Mouse (Mus musculus): ENCODE measurements around the gene M1ap. TPM values are rescaled to one million over a fixed set of nuclear protein-coding genes. Genes with fewer than 3 reads are reported as not detected.

The M1ap gene
- total and polyA plus RNA-seq, 2 experiments = 0.17 TPM; not detected in 1

DNA sequence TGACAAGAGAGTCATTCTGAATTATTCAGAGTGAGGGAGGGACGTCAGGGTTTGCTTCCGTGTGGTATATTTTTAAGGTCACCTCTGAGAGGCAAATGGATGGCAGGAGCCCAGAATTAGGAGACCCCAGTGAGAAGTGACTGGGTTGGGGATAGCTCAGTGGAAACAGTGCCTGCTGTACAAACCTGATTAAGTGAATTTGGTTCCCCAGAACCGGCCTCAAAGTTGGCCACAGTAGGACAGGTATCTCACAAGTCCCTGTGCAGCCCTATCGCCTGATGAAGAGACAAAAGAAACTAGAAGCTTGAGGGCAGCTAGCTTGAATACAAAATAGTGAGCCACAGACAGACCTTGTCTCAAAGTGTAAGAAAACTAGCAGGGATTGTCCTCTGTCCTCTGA lies 30.2 kb upstream of the M1ap start:
- Histone ChIP-seq H3K4me3 (ENCODE audit: insufficient read depth, low read depth, low read length) (no peak overlapping the region), H3K36me3 (ENCODE audit: control insufficient read depth, insufficient read depth, low read length) (no peaks in the 10 kb centered on the region), H3K27ac (replicated peaks; ENCODE audit: insufficient read depth, low read depth, low read length) (no peak overlapping the region), H3K79me2 (ENCODE audit: control insufficient read depth, insufficient read depth, low read length) (no peaks in the 10 kb centered on the region), H3K4me1 (ENCODE audit: control insufficient read depth, insufficient read depth, low read length) (no peaks in the 10 kb centered on the region), H3K9ac (ENCODE audit: low read depth, low read length) (no peak overlapping the region), H3K27me3 (ENCODE audit: control insufficient read depth, insufficient read depth, low read length) (no peaks in the 10 kb centered on the region)
- WGBS = 89% methylated on average over 4 of the region's 4 CpGs
- no peak for TF ChIP-seq POLR2A (IDR thresholded peaks at IDR 0.05; ENCODE audit: extremely low read depth, insufficient read depth, low read length)
- TF ChIP-seq CTCF (IDR thresholded peaks at IDR 0.05; ENCODE audit: low read depth, low read length) = no peak
- no peak for DNase-seq (ENCODE audit: extremely low read depth, low read depth, low spot score)

- H3K4me3 ChIP-seq (ENCODE audit: insufficient read depth, low read depth, low read length) = no peak overlapping the region
- H3K27ac ChIP-seq (replicated peaks; ENCODE audit: insufficient read depth, low read depth, low read length) = no peak overlapping the region
- WGBS = 78% methylated on average over 26 of the region's 26 CpGs
- TF ChIP-seq POLR2A (IDR thresholded peaks at IDR 0.05; ENCODE audit: extremely low read depth, insufficient read depth, low read length) (no peak), CTCF (IDR thresholded peaks at IDR 0.05; ENCODE audit: low read depth, low read length) (no peak)
- no peaks in the 10 kb centered on the region for H3K79me2 ChIP-seq (ENCODE audit: control insufficient read depth, insufficient read depth, low read length)
- H3K36me3 ChIP-seq (ENCODE audit: control insufficient read depth, insufficient read depth, low read length) = no peaks in the 10 kb centered on the region
- no peak for DNase-seq (ENCODE audit: extremely low read depth, low read depth, low spot score)
- H3K27me3 ChIP-seq (ENCODE audit: control insufficient read depth, insufficient read depth, low read length) = no peaks in the 10 kb centered on the region
- no peaks in the 10 kb centered on the region for H3K4me1 ChIP-seq (ENCODE audit: control insufficient read depth, insufficient read depth, low read length)
- H3K9ac ChIP-seq (ENCODE audit: low read depth, low read length) = no peak overlapping the region
These were observed 29.5 kb upstream of the M1ap start for GRCm38 (mm10) chr6:82917076-82917777.

GRCm38 (mm10) chr6:82917778-82918129 lies 28.9 kb upstream of the M1ap start:
- no peak overlapping the region for H3K9ac ChIP-seq (ENCODE audit: low read depth, low read length)
- no peak overlapping the region for H3K4me3 ChIP-seq (ENCODE audit: insufficient read depth, low read depth, low read length)
- no peaks in the 10 kb centered on the region for H3K27me3 ChIP-seq (ENCODE audit: control insufficient read depth, insufficient read depth, low read length)
- no peaks in the 10 kb centered on the region for H3K4me1 ChIP-seq (ENCODE audit: control insufficient read depth, insufficient read depth, low read length)
- 16% methylated on average over 8 of the region's 8 CpGs for WGBS
- no peak overlapping the region for H3K27ac ChIP-seq (replicated peaks; ENCODE audit: insufficient read depth, low read depth, low read length)
- no peaks in the 10 kb centered on the region for H3K79me2 ChIP-seq (ENCODE audit: control insufficient read depth, insufficient read depth, low read length)
- peak; percentile 77 for TF ChIP-seq CTCF (IDR thresholded peaks at IDR 0.05; ENCODE audit: low read depth, low read length)
- no peak for TF ChIP-seq POLR2A (IDR thresholded peaks at IDR 0.05; ENCODE audit: extremely low read depth, insufficient read depth, low read length)
- no peaks in the 10 kb centered on the region for H3K36me3 ChIP-seq (ENCODE audit: control insufficient read depth, insufficient read depth, low read length)
- no peak for DNase-seq (ENCODE audit: extremely low read depth, low read depth, low spot score)

- 79% methylated on average over 14 of the region's 14 CpGs for WGBS
- no peak overlapping the region for H3K9ac ChIP-seq (ENCODE audit: low read depth, low read length)
- no peaks in the 10 kb centered on the region for H3K36me3 ChIP-seq (ENCODE audit: control insufficient read depth, insufficient read depth, low read length)
- TF ChIP-seq CTCF (IDR thresholded peaks at IDR 0.05; ENCODE audit: low read depth, low read length) (no peak), POLR2A (IDR thresholded peaks at IDR 0.05; ENCODE audit: extremely low read depth, insufficient read depth, low read length) (no peak)
- DNase-seq (ENCODE audit: extremely low read depth, low read depth, low spot score) = no peak
- H3K27me3 ChIP-seq (ENCODE audit: control insufficient read depth, insufficient read depth, low read length) = no peaks in the 10 kb centered on the region
- H3K4me1 ChIP-seq (ENCODE audit: control insufficient read depth, insufficient read depth, low read length) = no peaks in the 10 kb centered on the region
- H3K4me3 ChIP-seq (ENCODE audit: insufficient read depth, low read depth, low read length) = no peak overlapping the region
- H3K79me2 ChIP-seq (ENCODE audit: control insufficient read depth, insufficient read depth, low read length) = no peaks in the 10 kb centered on the region
- no peak overlapping the region for H3K27ac ChIP-seq (replicated peaks; ENCODE audit: insufficient read depth, low read depth, low read length)
These were observed 28.3 kb upstream of the M1ap start for GRCm38 (mm10) chr6:82918371-82918770.

DNA sequence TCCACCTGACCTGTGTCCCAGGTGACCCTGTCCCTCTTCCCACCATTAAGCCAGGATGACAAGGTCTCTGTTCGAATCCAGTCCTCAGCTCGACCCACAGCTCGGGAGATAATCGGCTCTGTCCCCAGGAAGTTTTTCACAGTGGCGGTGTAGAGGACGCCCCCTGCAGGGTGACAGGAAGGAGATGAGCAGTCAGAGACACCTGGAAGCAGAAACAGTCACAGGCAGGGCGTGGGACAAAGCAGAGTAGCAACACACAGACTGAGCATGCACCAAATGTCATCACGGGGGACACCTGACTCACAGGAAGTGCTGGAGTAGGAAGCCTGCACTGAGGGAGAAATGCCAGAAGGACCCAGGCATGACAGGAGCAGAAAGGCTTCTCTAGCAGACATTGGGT lies 27.2 kb upstream of the M1ap start:
- Histone ChIP-seq H3K9ac (ENCODE audit: low read depth, low read length) (no peak overlapping the region), H3K27ac (replicated peaks; ENCODE audit: insufficient read depth, low read depth, low read length) (no peak overlapping the region), H3K4me1 (ENCODE audit: control insufficient read depth, insufficient read depth, low read length) (no peaks in the 10 kb centered on the region), H3K36me3 (ENCODE audit: control insufficient read depth, insufficient read depth, low read length) (no peaks in the 10 kb centered on the region), H3K79me2 (ENCODE audit: control insufficient read depth, insufficient read depth, low read length) (no peaks in the 10 kb centered on the region), H3K4me3 (ENCODE audit: insufficient read depth, low read depth, low read length) (no peak overlapping the region), H3K27me3 (ENCODE audit: control insufficient read depth, insufficient read depth, low read length) (no peaks in the 10 kb centered on the region)
- no peak for TF ChIP-seq POLR2A (IDR thresholded peaks at IDR 0.05; ENCODE audit: extremely low read depth, insufficient read depth, low read length)
- TF ChIP-seq CTCF (IDR thresholded peaks at IDR 0.05; ENCODE audit: low read depth, low read length) = no peak
- no peak for DNase-seq (ENCODE audit: extremely low read depth, low read depth, low spot score)
- WGBS = 58% methylated on average over 8 of the region's 8 CpGs

- TF ChIP-seq POLR2A (IDR thresholded peaks at IDR 0.05; ENCODE audit: extremely low read depth, insufficient read depth, low read length) (no peak), CTCF (IDR thresholded peaks at IDR 0.05; ENCODE audit: low read depth, low read length) (no peak)
- WGBS = 71% methylated on average over 9 of the region's 9 CpGs
- no peaks in the 10 kb centered on the region for H3K27me3 ChIP-seq (ENCODE audit: control insufficient read depth, insufficient read depth, low read length)
These were observed 25.1 kb upstream of the M1ap start for GRCm38 (mm10) chr6:82921426-82922224.

More at GRCm38 (mm10) chr6:82921426-82922224, 25.1 kb upstream of the M1ap start:
- Histone ChIP-seq H3K79me2 (ENCODE audit: control insufficient read depth, insufficient read depth, low read length) (no peaks in the 10 kb centered on the region), H3K9ac (ENCODE audit: low read depth, low read length) (no peak overlapping the region), H3K27ac (replicated peaks; ENCODE audit: insufficient read depth, low read depth, low read length) (no peak overlapping the region), H3K36me3 (ENCODE audit: control insufficient read depth, insufficient read depth, low read length) (no peaks in the 10 kb centered on the region), H3K4me3 (ENCODE audit: insufficient read depth, low read depth, low read length) (no peak overlapping the region), H3K4me1 (ENCODE audit: control insufficient read depth, insufficient read depth, low read length) (no peaks in the 10 kb centered on the region)
- DNase-seq (ENCODE audit: extremely low read depth, low read depth, low spot score) = no peak
